Mouse (Mus musculus): ENCODE measurements at regions not wholly inside any gene's neighbourhood (a gene's known extent, or its start where the extent isn't known, plus 50 kb on each side); places are given as distances from the start of the nearest gene placed in this dataset.

DNA sequence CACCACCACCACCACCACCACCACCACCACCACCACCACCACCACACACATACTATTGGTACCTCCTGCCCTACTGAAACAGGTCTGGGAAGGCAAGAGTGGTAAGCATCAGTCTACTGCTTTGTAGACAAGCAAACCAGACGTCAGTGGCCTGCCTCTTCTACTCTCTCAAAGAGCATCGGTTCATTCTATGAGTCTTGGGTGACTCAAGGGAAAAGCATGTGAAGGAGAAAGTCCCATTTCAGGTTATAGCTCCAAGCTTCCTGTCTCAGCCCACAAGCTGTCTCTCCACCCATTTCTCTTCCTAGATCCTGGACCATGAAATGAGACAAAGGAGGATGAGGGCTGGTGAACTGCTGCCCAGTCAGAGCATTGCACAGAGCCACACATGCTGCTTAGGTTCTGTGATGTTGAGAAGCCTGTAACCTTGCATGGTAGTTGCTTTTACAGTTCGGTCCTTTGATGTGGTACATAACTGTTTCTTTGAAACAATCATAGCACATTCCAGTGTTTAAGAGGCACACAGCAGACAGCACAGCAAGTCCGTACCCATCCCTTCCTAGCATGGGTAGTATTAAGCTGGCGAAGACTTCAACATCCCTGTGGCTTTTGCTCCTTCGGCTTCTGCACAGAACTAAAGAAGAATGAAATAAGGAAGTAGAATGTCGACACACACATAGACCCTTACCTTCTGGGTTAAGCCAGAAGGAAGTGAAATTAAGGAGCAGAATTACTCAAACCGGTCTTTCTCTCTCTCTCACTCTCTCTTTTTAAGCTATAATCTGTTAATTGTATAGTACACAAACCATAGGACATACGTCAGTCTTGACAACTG lies 262.7 kb downstream of the Gm19410 start:
- no peak for TF ChIP-seq CTCF (IDR thresholded peaks at IDR 0.05; ENCODE audit: control insufficient read depth, insufficient read depth, insufficient read length)
- no peak for TF ChIP-seq MYOG (IDR thresholded peaks at IDR 0.05; ENCODE audit: control insufficient read depth, extremely low read depth, insufficient read length)
- no peak for TF ChIP-seq MAX (IDR thresholded peaks at IDR 0.05)
- no peak for TF ChIP-seq MYOD1 (IDR thresholded peaks at IDR 0.05; ENCODE audit: control insufficient read depth, insufficient read length, low read depth)
- no peak for TF ChIP-seq USF1 (IDR thresholded peaks at IDR 0.05; ENCODE audit: low read depth)
